Mouse (Mus musculus) midbrain, embryonic 14.5 days (tissue): ENCODE measurements around the gene Gen1. TPM values are rescaled to one million over a fixed set of nuclear protein-coding genes. Genes with fewer than 3 reads are reported as not detected.
A peak's percentile ranks its signal among the peaks of the same experiment; 100 is the strongest.

ENCODE experiments used
- ATAC-seq: fragments of 200-750 bp; cut with Nextera tagmentation; 2 replicates; pipeline ENCODE4 v1.8.0; 2017; ENCODE audit warnings: moderate number of reproducible peaks, moderate library complexity; ENCODE audit not compliant: low FRiP score, low TSS enrichment
- DNase-seq: peaks from one replicate; pipeline ENCODE4 v3.0.0-alpha.2; 2015
- H3K27ac ChIP-seq: fragments of 300-500 bp; sonication (generic); replicated peaks from 2 replicates; pipeline ENCODE4 v1.5.1; 2014; ENCODE audit warnings: mild to moderate bottlenecking, low read depth, low read length, moderate library complexity
- H3K27me3 ChIP-seq: fragments of 300-500 bp; sonication (generic); 2 replicates; pipeline ENCODE4 v1.6.1; 2014; ENCODE audit warnings: low read length, control low read depth, mixed read lengths; ENCODE audit not compliant: control insufficient read depth, insufficient read depth
- H3K36me3 ChIP-seq: fragments of 300-500 bp; sonication (generic); 2 replicates; pipeline ENCODE4 v1.6.1; 2014; ENCODE audit warnings: low read length, control low read depth; ENCODE audit not compliant: control insufficient read depth, insufficient read depth
- H3K4me1 ChIP-seq: fragments of 300-500 bp; sonication (generic); 2 replicates; pipeline ENCODE4 v1.6.1; 2014; ENCODE audit warnings: mild to moderate bottlenecking, antibody characterized with exemption, low read length, control low read depth; ENCODE audit not compliant: control insufficient read depth, insufficient read depth
- H3K4me2 ChIP-seq: fragments of 300-500 bp; sonication (generic); 2 replicates; pipeline ENCODE4 v1.6.1; 2014; ENCODE audit warnings: mild to moderate bottlenecking, low read length, moderate library complexity
- H3K4me3 ChIP-seq: fragments of 300-500 bp; sonication (generic); replicated peaks from 2 replicates; pipeline ENCODE4 v1.5.1; 2014; ENCODE audit warnings: low read depth, low read length
- H3K9ac ChIP-seq: fragments of 300-500 bp; sonication (generic); replicated peaks from 2 replicates; pipeline ENCODE4 v1.6.1; 2014; ENCODE audit warnings: mild to moderate bottlenecking, low read length, moderate library complexity
- H3K9me3 ChIP-seq: fragments of 300-500 bp; sonication (generic); 2 replicates; pipeline ENCODE4 v1.6.1; 2016; ENCODE audit warnings: low read length, control low read depth, mixed read lengths; ENCODE audit not compliant: control insufficient read depth
- WGBS: fragments of 180-500 bp; shearing (Covaris S2); extraction: QIAGEN DNeasy Blood & Tissue Kit; methylation state at CpG from one replicate; pipeline ENCODE4 v1.1.7; 2014; 5-methylcytosine and 5-hydroxymethylcytosine counted together
- polyA plus RNA-seq: library from polyadenylated mRNA; unstranded; fragments of >200 nt; fragmentation: Nextera tagmentation; extraction: Ambion mirVana; gene quantifications from 2 replicates; pipeline ENCODE4 v1.2.1, GENCODE M21; 2014

The Gen1 gene
- polyA plus RNA-seq, 1 experiment from 2014 or later = 4.3 TPM

- Histone ChIP-seq H3K4me3 (no peak overlapping the region), H3K27ac (no peak overlapping the region)
Observed at GRCm38 (mm10) chr12:11235996-11236395, 29.6 kb downstream of the Gen1 start.

DNA sequence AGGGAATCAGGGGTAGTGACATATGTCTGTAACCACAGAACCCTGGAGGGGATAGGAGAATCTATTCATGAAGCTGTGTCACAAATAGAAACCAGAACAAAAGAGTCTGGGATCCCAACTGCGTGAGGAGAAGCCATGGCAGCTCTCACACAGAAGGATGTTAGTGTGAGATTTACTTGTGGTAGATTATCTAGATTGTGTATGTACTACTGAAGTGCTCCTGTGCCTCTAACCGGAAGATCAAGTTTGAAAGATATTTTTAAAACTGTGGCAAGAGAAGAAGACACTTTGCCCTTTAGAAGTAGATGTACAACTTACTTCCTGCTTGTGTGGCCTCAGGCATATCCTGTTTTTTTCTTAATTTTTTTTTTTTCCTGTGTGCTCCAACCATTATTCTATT lies 35.3 kb downstream of the Gen1 start:
- DNase-seq (no peak), ATAC-seq (no peak)
- H3K4me1 ChIP-seq = no peaks in the 10 kb centered on the region
- no peak overlapping the region for H3K9ac ChIP-seq
- WGBS = 79% methylated on average over 2 of the region's 2 CpGs
- no peak overlapping the region for H3K27ac ChIP-seq
- no peak overlapping the region for H3K4me3 ChIP-seq
- H3K4me2 ChIP-seq = no peak overlapping the region
- no peaks in the 10 kb centered on the region for H3K27me3 ChIP-seq
- no peaks in the 10 kb centered on the region for H3K36me3 ChIP-seq
- no peaks in the 10 kb centered on the region for H3K9me3 ChIP-seq

More at GRCm38 (mm10) chr12:11235996-11236395, 29.6 kb downstream of the Gen1 start:
- Histone ChIP-seq H3K4me2 (no peak overlapping the region), H3K9ac (no peak overlapping the region), H3K9me3 (no peaks in the 10 kb centered on the region), H3K27me3 (no peaks in the 10 kb centered on the region), H3K36me3 (no peaks in the 10 kb centered on the region), H3K4me1 (no peaks in the 10 kb centered on the region)
- 87% methylated on average over 2 of the region's 2 CpGs for WGBS
- ATAC-seq (no peak), DNase-seq (no peak)

- no peak for DNase-seq
- H3K27ac ChIP-seq = no peak overlapping the region
- no peak overlapping the region for H3K4me3 ChIP-seq
- H3K27me3 ChIP-seq = no peaks in the 10 kb centered on the region
- 90% methylated on average over 5 of the region's 5 CpGs for WGBS
- H3K9ac ChIP-seq = no peak overlapping the region
- no peak for ATAC-seq
- H3K4me1 ChIP-seq = 0 out of 2 replicates have a peak, but pooled peaks cover 4% of the 10 kb centered on the region
- no peaks in the 10 kb centered on the region for H3K36me3 ChIP-seq
- H3K9me3 ChIP-seq = no peaks in the 10 kb centered on the region
- no peak overlapping the region for H3K4me2 ChIP-seq
Observed at GRCm38 (mm10) chr12:11226529-11227268, 38.9 kb downstream of the Gen1 start.

DNA sequence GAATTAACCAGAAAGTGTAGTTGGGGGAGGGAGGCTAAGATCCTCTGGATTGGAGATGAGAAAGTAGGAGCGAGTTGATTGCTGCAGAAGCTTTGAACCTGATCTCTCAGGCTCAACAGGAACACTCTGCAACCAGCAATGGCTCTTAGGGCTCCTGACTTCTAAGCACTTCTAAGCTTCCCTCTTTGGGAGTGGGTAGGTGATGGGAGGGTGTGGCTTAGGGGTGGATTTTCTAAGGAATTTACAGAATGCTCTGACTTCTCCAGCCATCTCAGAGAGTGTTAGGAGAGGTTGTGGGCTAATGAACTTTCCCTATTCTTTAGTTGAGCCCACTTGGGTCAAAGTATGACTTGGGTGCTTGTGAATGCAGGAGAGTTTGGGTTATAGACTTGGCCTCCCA lies 39.5 kb downstream of the Gen1 start:
- no peak overlapping the region for H3K4me3 ChIP-seq
- no peak for ATAC-seq
- DNase-seq = no peak
- no peak overlapping the region for H3K4me2 ChIP-seq
- H3K36me3 ChIP-seq = no peaks in the 10 kb centered on the region
- H3K4me1 ChIP-seq = 0 out of 2 replicates have a peak, but pooled peaks cover 4% of the 10 kb centered on the region
- no peak overlapping the region for H3K27ac ChIP-seq
- no peaks in the 10 kb centered on the region for H3K27me3 ChIP-seq
- WGBS = 30% methylated on average over 1 of the region's 1 CpGs
- H3K9ac ChIP-seq = no peak overlapping the region
- H3K9me3 ChIP-seq = no peaks in the 10 kb centered on the region

DNA sequence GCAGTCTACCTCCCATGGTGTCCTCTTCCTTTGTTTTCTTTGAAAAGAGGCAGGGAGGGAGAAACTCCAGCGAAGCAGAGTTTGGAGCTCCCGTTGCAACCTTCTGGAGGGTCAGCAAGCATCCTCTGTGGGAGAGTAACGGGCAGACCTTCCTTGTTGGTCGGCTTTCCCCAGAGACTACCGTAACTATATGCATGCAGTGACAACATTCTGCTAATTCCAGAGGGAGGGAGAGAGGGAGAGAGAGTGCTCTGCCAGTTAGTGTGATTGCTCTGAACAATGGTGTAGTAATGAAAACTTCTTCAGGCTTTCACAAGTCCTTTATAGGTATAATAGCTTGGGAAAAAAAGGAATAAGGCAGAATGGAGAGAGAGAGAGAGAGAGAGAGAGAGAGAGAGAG lies 40.9 kb downstream of the Gen1 start:
- ATAC-seq (no peak), DNase-seq (no peak)
- WGBS = 9% methylated on average over 5 of the region's 5 CpGs
- H3K9me3 ChIP-seq = no peaks in the 10 kb centered on the region
- H3K27me3 ChIP-seq = no peaks in the 10 kb centered on the region
- H3K27ac ChIP-seq = no peak overlapping the region
- no peaks in the 10 kb centered on the region for H3K36me3 ChIP-seq
- H3K4me3 ChIP-seq = no peak overlapping the region
- no peak overlapping the region for H3K9ac ChIP-seq
- no peak overlapping the region for H3K4me2 ChIP-seq
- H3K4me1 ChIP-seq = 0 out of 2 replicates have a peak, but pooled peaks cover 4% of the 10 kb centered on the region

GRCm38 (mm10) chr12:11223090-11223489 lies 42.5 kb downstream of the Gen1 start:
- H3K27me3 ChIP-seq = no peaks in the 10 kb centered on the region
- no peak overlapping the region for H3K9ac ChIP-seq
- H3K4me2 ChIP-seq = no peak overlapping the region
- no peaks in the 10 kb centered on the region for H3K36me3 ChIP-seq
- DNase-seq (no peak), ATAC-seq (no peak)
- H3K4me3 ChIP-seq = no peak overlapping the region
- H3K27ac ChIP-seq = no peak overlapping the region
- no peaks in the 10 kb centered on the region for H3K9me3 ChIP-seq
- 0 out of 2 replicates have a peak, but pooled peaks cover 4% of the 10 kb centered on the region for H3K4me1 ChIP-seq
- WGBS = 94% methylated on average over 10 of the region's 10 CpGs

GRCm38 (mm10) chr12:11222566-11222965 lies 43.0 kb downstream of the Gen1 start:
- Histone ChIP-seq H3K36me3 (no peaks in the 10 kb centered on the region), H3K4me3 (no peak overlapping the region), H3K4me1 (0 out of 2 replicates have a peak, but pooled peaks cover 4% of the 10 kb centered on the region), H3K4me2 (no peak overlapping the region), H3K27ac (0 out of 2 replicates have a peak overlapping the region, but pooled peaks have one; percentile 33), H3K27me3 (no peaks in the 10 kb centered on the region), H3K9me3 (no peaks in the 10 kb centered on the region), H3K9ac (no peak overlapping the region)
- 58% methylated on average over 3 of the region's 3 CpGs for WGBS
- ATAC-seq = no peak
- no peak for DNase-seq

- WGBS = 24% methylated on average over 20 of the region's 20 CpGs
- no peaks in the 10 kb centered on the region for H3K36me3 ChIP-seq
- no peak overlapping the region for H3K4me3 ChIP-seq
- 0 out of 2 replicates have a peak, but pooled peaks cover 4% of the 10 kb centered on the region for H3K4me1 ChIP-seq
- ATAC-seq (peak; percentile 79; the same call in 1 of the 2 replicates), DNase-seq (peak; percentile 65)
- H3K9me3 ChIP-seq = no peaks in the 10 kb centered on the region
- peak overlapping the region; percentile 33 for H3K4me2 ChIP-seq
- peak overlapping the region; percentile 33; the same call in 1 of the 2 replicates for H3K27ac ChIP-seq
- no peaks in the 10 kb centered on the region for H3K27me3 ChIP-seq
- no peak overlapping the region for H3K9ac ChIP-seq
Observed at GRCm38 (mm10) chr12:11221524-11222330, 43.9 kb downstream of the Gen1 start.
